Mouse (Mus musculus) adrenal gland, postnatal 14 days (tissue): ENCODE measurements around the gene Apon. TPM values are rescaled to one million over a fixed set of nuclear protein-coding genes. Genes with fewer than 3 reads are reported as not detected.
A peak's percentile ranks its signal among the peaks of the same experiment; 100 is the strongest.
"Not testable (repeated sequence)": the region's sequence is repeated elsewhere in the genome, so short reads cannot be mapped to it uniquely, and the experiment has no call there.

ENCODE experiments used
- DNase-seq: peaks from one replicate; pipeline ENCODE4 v3.0.0; 2021; ENCODE audit warnings: mixed read lengths
- total RNA-seq: library from RNA; stranded (reverse); gene quantifications from 2 replicates; pipeline ENCODE4 v1.2.3, GENCODE M21; 2021

Apon gene
- total RNA-seq, 1 experiment from 2014 or later = 46.2 TPM

DNA sequence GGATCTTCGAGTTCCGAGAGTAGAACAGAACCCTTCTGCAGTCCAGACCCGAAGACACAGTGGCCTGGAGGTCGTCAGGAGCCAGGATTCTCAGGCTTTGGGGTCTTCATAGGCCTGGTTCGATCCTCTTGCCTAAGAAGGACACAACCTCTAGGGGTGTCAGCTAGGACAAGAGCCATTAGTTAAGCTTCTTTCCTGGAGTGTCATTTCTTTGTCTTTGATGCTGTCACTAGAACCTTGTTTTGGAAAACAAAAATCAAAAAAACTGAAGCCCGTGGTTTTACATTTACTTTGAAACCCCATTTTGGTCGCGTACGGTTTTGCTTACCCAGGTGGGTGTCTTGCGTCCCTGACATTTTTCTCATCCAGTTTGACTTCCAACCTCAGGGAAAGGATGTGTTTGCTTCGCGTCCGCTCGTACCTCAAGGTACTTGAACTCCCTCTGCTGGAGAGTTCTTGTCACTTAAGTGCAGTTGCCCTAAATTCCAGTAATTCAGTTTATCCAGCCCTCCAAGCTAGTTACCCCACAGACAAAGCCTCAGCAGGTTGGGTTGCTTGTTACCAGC is 21.4 kb upstream of the Apon start:
- DNase-seq = peak; percentile 64

DNA sequence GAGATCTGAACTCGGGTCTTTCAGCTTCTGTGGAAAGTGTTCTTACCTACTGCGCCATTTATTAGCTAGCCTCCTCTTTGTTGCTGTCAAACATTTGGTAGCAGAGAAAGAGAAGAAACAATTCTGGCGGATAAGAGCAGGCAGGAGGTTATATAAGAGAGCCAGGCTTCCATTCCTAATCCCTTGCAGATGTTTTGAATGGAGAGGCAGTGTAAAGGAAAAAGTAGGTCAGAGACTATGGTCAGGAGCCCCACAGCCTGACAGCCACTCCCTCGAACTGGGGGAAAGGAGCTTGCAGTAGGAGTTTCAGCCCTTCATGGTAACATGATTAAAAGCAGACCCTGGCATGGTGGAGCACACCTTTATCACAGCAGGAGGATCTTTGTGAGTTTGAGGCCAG is 17.6 kb upstream of the Apon start:
- no peak for DNase-seq

GRCm38 (mm10) chr10:128237807-128238480 is 16.0 kb upstream of the Apon start:
- DNase-seq = peak; percentile 34

DNA sequence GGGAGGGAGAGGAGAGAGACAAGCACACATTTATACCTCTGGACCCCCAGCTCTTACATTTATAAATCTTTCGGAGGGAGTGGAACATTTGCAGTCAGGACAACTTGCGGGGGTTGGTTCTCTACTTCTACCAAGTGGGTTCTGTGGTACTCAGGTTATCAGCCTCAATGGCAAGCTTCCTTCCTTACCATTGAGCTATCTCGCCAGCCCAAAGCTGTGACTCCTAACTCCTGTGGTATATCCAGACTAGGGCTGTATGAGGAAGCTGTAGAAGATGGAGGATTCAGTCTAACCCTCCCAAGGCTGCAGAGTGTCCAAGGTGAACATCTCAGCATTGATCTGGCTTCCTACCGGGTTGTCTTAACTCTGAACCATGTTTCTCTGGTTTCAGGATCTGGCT is 14.8 kb upstream of the Apon start:
- no peak for DNase-seq

DNA sequence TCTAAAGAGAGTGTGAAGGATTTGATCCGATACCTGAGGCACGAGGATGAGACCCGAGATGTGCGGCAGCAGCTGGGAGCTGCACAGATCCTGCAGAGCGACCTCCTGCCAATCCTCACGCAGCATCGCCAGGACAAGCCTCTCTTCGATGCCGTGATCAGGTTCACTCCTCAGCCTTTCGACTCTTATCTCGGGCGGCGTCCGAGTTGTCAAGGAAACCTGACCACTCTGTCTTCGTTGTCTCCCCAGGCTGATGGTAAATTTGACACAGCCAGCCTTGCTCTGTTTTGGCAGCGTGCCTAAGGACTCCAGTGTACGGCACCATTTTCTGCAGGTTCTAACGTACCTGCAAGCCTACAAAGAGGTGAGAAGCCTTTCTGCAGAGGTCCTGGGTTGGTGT is 13.8 kb upstream of the Apon start:
- DNase-seq = no peak

DNA sequence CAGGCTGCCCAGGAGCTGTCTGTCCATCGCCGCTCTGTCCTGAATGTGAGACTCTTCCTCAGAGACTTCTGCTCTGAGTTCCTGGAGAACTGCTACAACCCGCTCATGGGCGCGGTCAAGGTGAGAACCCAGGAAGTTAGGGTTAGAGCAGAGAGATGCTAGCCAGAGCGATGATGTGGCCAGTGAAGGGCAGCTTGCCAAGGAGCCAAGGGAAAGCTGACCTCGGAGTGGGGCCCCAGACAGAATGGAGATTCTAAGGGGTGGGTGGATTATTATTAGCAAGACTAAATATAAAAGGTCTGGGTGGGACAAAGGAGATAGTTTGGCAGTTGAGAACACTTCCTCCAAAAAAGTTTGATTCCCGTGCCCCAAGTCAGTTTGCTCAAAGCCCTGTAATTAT is 10.6 kb upstream of the Apon start:
- DNase-seq = no peak

GRCm38 (mm10) chr10:128244121-128244520 is 9.8 kb upstream of the Apon start:
- DNase-seq = no peak

DNA sequence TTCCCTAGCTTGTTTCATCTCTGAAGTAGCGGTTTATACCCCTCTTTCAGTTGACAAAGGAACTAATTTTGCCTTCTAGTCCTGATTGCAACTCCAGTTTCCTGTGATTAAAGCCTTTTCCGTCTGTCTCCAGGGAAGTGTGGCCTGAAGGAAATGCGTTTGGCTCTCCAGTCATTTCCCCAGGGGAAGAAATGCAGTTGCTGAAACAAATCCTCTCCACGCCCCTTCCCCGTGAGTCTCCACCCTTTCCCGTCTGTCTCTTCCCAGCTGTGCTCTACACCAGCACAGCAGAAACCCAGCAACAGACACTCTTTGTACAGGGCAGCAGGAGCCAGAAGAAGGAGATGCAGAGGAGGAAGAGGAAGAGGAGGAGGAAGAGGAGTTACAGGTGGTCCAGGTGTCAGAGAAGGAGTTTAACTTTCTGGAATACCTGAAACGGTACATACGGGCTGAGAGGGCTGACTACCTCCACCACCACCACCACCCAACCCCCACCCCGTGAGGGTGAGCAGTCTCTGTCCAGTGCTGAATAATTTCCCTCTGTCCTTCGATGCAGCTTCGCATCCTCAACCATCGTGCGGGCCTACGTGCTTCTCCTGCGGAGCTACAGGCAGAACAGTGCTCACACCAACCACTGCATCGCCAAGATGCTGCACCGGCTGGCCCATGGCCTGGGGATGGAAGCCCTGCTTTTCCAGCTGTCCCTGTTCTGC is 6.7 kb upstream of the Apon start:
- peak; percentile 60 for DNase-seq

DNA sequence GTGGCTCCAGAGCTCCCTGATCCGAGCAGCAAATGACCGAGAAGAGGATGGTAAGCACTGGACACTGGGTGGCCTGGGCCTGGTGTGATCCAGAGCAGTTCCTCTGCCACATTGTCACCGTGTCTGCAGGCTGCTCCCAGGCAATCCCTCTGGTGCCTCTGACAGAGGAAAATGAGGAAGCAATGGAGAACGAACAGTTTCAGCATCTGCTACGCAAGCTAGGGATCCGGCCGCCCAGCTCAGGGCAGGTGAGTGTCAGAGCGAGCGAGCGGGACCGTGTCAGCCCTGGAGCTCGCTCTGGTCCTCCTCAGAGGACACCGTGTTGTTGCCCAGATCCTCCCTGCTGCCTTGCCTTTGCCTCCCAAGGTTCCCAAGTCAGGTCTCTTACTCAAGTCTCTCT is 3.3 kb upstream of the Apon start:
- DNase-seq = no peak

- no peak for DNase-seq
These were observed 2.0 kb downstream of the Apon start for GRCm38 (mm10) chr10:128255925-128256324.

GRCm38 (mm10) chr10:128256328-128256727 is 2.4 kb downstream of the Apon start:
- no peak for DNase-seq

DNA sequence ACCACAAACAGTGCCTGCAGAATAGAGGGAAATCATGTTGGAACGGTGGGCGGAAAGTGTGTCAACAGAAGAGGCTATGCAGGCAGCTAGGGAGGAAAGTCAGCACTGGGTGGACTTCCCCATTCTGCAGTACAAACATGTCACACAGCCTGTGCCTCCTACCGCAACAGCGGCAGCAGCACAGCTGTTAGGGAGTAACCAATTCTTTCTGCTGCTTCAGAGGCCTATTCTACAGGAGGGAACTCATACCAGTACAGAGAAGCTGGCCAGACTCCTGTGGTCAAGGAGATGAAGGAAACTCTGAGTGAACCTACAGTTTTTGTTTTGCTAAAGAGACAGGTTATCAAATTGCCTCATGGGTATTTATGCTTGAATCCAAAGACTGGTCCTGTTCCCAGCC is 5.1 kb downstream of the Apon start:
- no peak for DNase-seq

GRCm38 (mm10) chr10:128259946-128260345 is 6.0 kb downstream of the Apon start:
- no peak for DNase-seq

GRCm38 (mm10) chr10:128260376-128260775 is 6.5 kb downstream of the Apon start:
- not testable (repeated sequence) for DNase-seq

- no peak for DNase-seq
These were observed 8.4 kb downstream of the Apon start for GRCm38 (mm10) chr10:128262300-128262699.

DNA sequence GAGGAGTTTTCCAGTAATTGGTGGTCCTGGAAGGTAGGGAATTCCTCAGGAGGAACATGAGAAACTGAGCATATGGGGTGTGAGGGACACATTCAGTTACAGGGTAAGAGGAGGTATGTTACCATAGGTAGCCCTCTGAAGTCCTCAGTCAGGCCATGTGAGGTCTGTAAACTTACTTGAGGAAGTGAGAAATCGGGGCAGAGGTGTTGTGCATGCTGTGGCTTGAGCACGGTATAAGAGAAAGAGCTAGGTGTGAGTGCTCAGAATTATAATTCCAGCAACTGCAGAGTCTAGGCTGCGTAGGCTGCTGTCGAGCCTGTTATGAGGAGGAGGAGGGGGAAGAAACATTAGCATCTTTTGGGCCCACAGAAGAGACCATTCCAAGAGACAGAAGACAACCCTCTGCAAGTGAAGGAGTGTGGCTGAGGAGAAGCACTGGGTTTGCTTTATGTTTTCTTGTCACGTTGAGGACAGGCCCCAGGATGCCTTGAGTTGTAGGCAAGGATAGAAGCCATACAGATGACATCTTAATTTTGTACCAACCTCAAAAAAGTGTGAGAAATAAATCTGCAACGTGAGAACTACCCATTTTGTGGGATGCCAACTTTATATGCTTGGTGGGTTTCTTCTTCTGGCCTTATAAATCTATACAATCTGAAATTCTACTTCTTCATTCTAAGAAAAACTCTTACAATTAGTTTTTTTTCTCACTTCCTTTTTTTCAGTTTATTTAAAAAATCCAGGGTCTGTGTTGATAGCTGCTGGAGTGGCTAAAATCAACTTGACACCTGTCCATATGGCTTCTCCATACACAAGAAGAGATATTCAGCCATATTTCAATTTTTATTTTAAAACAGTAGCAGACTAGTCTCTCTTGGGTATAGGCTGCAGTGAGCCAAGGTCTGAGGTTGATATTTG is 9.8 kb downstream of the Apon start:
- DNase-seq = no peak

DNA sequence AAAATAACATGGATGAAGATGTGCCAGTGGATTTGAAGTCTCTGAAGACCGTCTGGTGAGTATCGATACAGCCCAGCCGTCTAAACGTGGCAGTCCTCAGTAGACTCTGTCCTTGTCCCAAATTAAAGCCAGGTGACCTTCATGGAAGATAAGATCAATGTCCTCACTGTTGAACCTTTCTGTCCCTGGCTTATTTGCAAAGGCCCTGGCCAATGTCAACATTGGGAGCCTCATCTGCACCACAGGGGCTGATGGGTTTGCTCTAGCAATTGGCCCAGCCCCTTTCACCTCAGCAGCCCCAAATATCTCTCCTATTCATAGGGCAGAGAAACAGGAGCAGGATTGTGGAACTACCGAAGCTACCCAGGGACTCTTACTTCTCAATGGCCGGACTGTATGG is 14.5 kb downstream of the Apon start, which contains the start of gene Apof:
Gene Apof, plus strand, starts transcription at position 301 of the 400 bp plus-strand sequence.
- peak; percentile 47 for DNase-seq

GRCm38 (mm10) chr10:128269206-128269910 is 15.5 kb downstream of the Apon start:
- DNase-seq = no peak

DNA sequence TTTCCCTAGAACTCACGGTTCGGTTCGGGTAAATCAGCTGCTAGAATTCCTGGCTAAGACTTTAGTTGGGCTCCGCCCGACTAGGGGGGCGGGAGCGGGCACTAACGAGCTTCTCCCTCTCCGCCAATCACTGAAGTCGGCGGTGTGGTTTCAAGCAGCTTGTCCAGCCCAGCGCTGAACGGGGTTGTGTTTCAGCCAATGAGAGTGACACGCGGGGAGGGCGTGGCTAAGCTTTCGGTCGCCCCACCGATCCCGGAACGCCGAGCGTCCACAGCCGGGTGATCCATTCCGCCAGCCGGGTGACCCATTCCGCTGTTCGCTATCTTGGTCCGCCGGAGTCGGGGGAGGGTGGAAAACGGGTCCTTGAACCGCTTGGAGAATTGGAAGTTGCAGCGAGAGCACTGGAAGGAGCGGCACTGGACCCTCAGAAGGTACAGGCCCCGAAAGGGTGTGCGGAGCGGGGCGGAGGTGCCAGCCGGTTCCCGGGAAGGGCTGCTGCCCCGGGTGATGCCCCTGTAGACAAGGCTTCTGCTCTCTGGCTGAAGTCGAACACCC is 16.5 kb downstream of the Apon start, which contains the start of gene Stat2:
Gene Stat2, plus strand, starts transcription at position 273 of the 555 bp plus-strand sequence.
- DNase-seq = peak; percentile 99

DNA sequence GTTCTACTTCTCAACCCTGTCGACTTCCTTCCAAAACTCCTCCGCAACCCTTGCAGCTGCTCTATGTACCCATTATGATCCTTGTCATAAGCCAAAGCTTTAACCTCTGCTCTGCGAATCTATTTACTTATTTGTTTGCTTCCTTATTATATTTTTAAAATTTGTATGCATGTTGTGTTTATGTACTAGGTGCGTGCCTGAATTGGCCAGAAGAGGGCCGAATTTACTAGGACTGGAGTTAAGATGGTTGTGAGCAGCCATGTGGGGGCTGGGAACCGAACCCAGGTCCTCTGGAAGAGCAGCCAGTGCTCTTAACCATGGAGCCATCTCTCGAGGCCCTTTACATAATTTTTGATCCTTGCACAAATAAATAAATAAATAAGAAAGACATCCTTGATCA is 17.0 kb downstream of the Apon start:
- no peak for DNase-seq

DNA sequence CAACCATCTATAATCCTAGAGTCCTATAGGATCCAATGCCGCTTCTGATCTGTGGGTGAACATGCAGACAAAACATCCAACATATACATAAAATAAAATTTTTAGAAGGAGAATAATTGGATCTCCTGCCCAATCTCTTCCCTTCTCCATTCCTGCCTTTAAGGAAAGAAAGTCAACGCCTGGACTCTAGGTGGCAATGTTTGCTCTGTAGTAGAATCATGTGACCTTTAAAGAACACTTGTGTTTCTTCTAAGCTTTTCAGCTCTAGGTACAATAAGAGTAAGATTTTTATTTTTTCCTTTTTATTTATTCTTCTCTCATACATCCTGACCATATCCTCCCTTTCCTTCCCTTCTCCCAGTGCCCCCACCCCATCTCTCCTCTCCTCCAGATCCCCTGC is 18.0 kb downstream of the Apon start:
- DNase-seq = no peak
